Mouse (Mus musculus) cortical plate, adult 2 months (tissue): ENCODE results near the gene Lrrc20. TPM values are rescaled to one million over a fixed set of nuclear protein-coding genes. Genes with fewer than 3 reads are reported as not detected.

Source experiments
- H3K27ac ChIP-seq: fragments of 200-500 bp; 2 replicates; pipeline ENCODE4 v1.5.1; 2012; ENCODE audit warnings: low read length, control low read depth, inconsistent platforms; ENCODE audit not compliant: insufficient read depth
- H3K4me1 ChIP-seq: fragments of 200-500 bp; 2 replicates; pipeline ENCODE4 v1.6.1; 2011; ENCODE audit warnings: low read length; ENCODE audit not compliant: control insufficient read depth, insufficient read depth
- H3K4me3 ChIP-seq: fragments of 200-500 bp; 2 replicates; pipeline ENCODE4 v1.5.1; 2011; ENCODE audit warnings: mild to moderate bottlenecking, low read length, control low read depth; ENCODE audit not compliant: insufficient read depth
- CTCF ChIP-seq: fragments of 200-500 bp; IDR thresholded peaks from 2 replicates; pipeline ENCODE4 v1.5.1; 2011; ENCODE audit warnings: mild to moderate bottlenecking, control low read depth, low read length; ENCODE audit not compliant: insufficient read depth; ENCODE audit errors: extremely low read depth
- POLR2A ChIP-seq: fragments of 200-500 bp; IDR thresholded peaks from 2 replicates; pipeline ENCODE4 v1.6.1; 2011; ENCODE audit warnings: mild to moderate bottlenecking, low read length, control low read depth; ENCODE audit not compliant: insufficient read depth; ENCODE audit errors: extremely low read depth
- polyA plus RNA-seq: library from polyadenylated mRNA; depleted of rRNA; stranded (reverse); fragments of >200 nt; gene quantifications from 2 replicates; pipeline ENCODE4 v1.2.3, GENCODE M21; 2012

The Lrrc20 gene
- polyA plus RNA-seq, 1 experiment = 22.8 TPM

GRCm38 (mm10) chr10:61555155-61555554 is 79.6 kb downstream of the Lrrc20 start:
- TF ChIP-seq CTCF (no peak), POLR2A (no peak)
- no peak overlapping the region for H3K4me3 ChIP-seq
- H3K27ac ChIP-seq = no peak overlapping the region
- no peaks in the 10 kb centered on the region; the same call in none of the 2 replicates for H3K4me1 ChIP-seq

GRCm38 (mm10) chr10:61558631-61559030 is 83.0 kb downstream of the Lrrc20 start:
- no peak for TF ChIP-seq CTCF
- no peak for TF ChIP-seq POLR2A
- H3K4me3 ChIP-seq = no peak overlapping the region
- no peaks in the 10 kb centered on the region; the same call in none of the 2 replicates for H3K4me1 ChIP-seq
- no peak overlapping the region for H3K27ac ChIP-seq

- Histone ChIP-seq H3K4me3 (no peak overlapping the region), H3K4me1 (peaks cover 2% of the 10 kb centered on the region), H3K27ac (no peak overlapping the region)
- TF ChIP-seq POLR2A (no peak), CTCF (no peak)
Measured at GRCm38 (mm10) chr10:61559544-61559943, 83.9 kb downstream of the Lrrc20 start.

- peaks cover 2% of the 10 kb centered on the region for H3K4me1 ChIP-seq
- no peak overlapping the region for H3K4me3 ChIP-seq
- no peak overlapping the region for H3K27ac ChIP-seq
- TF ChIP-seq CTCF = no peak
- no peak for TF ChIP-seq POLR2A
Measured at GRCm38 (mm10) chr10:61563550-61563949, 87.9 kb downstream of the Lrrc20 start.

- Histone ChIP-seq H3K27ac (no peak overlapping the region), H3K4me1 (peaks cover 2% of the 10 kb centered on the region), H3K4me3 (no peak overlapping the region)
- no peak for TF ChIP-seq POLR2A
- TF ChIP-seq CTCF = no peak
Measured at GRCm38 (mm10) chr10:61564408-61564807, 88.8 kb downstream of the Lrrc20 start.

GRCm38 (mm10) chr10:61570181-61570580 is 94.6 kb downstream of the Lrrc20 start:
- TF ChIP-seq CTCF (no peak), POLR2A (no peak)
- Histone ChIP-seq H3K27ac (no peak overlapping the region), H3K4me3 (no peak overlapping the region), H3K4me1 (0 out of 2 replicates have a peak, but pooled peaks cover 3% of the 10 kb centered on the region)

GRCm38 (mm10) chr10:61572126-61572525 is 96.5 kb downstream of the Lrrc20 start:
- no peak overlapping the region for H3K27ac ChIP-seq
- 0 out of 2 replicates have a peak, but pooled peaks cover 3% of the 10 kb centered on the region for H3K4me1 ChIP-seq
- no peak overlapping the region for H3K4me3 ChIP-seq
- no peak for TF ChIP-seq POLR2A
- TF ChIP-seq CTCF = no peak

GRCm38 (mm10) chr10:61576120-61576767 is 100.6 kb downstream of the Lrrc20 start:
- Histone ChIP-seq H3K4me3 (no peak overlapping the region), H3K27ac (no peak overlapping the region), H3K4me1 (no peaks in the 10 kb centered on the region)
- TF ChIP-seq CTCF = no peak

- Histone ChIP-seq H3K4me1 (no peaks in the 10 kb centered on the region), H3K27ac (no peak overlapping the region), H3K4me3 (no peak overlapping the region)
- TF ChIP-seq CTCF = no peak
- no peak for TF ChIP-seq POLR2A
Measured at GRCm38 (mm10) chr10:61587241-61587849, 111.7 kb downstream of the Lrrc20 start.

GRCm38 (mm10) chr10:61597991-61598390 is 122.4 kb downstream of the Lrrc20 start:
- Histone ChIP-seq H3K4me3 (no peak overlapping the region), H3K4me1 (no peaks in the 10 kb centered on the region), H3K27ac (no peak overlapping the region)
- TF ChIP-seq CTCF (no peak), POLR2A (no peak)
